Mouse (Mus musculus) neural tube, embryonic 11.5 days (tissue): ENCODE measurements around the gene Rad9b. TPM values are rescaled to one million over a fixed set of nuclear protein-coding genes. Genes with fewer than 3 reads are reported as not detected.

ENCODE experiments used
- ATAC-seq: fragments of 200-750 bp; cut with Nextera tagmentation; 2 replicates; pipeline ENCODE4 v1.8.0; 2017; ENCODE audit warnings: moderate number of reproducible peaks, mild to moderate bottlenecking, moderate TSS enrichment, moderate library complexity; ENCODE audit not compliant: insufficient read depth, low FRiP score, low TSS enrichment
- DNase-seq: peaks from one replicate; pipeline ENCODE4 v3.0.0-alpha.2; 2015; ENCODE audit warnings: low spot score
- H3K27ac ChIP-seq: fragments of 300-500 bp; sonication (generic); 2 replicates; pipeline ENCODE4 v1.5.1; 2014; ENCODE audit warnings: low read depth, mild to moderate bottlenecking, low read length
- H3K27me3 ChIP-seq: fragments of 300-500 bp; sonication (generic); 2 replicates; pipeline ENCODE4 v1.6.1; 2014; ENCODE audit warnings: mild to moderate bottlenecking, low read length, mixed read lengths; ENCODE audit not compliant: control insufficient read depth, insufficient read depth
- H3K36me3 ChIP-seq: fragments of 300-500 bp; sonication (generic); 2 replicates; pipeline ENCODE4 v1.6.1; 2014; ENCODE audit warnings: mild to moderate bottlenecking, low read length, moderate library complexity, mixed read lengths; ENCODE audit not compliant: control insufficient read depth, insufficient read depth
- H3K4me1 ChIP-seq: fragments of 300-500 bp; sonication (generic); 2 replicates; pipeline ENCODE4 v1.6.1; 2014; ENCODE audit warnings: low read length, mixed read lengths; ENCODE audit not compliant: control insufficient read depth, insufficient read depth
- H3K4me2 ChIP-seq: fragments of 300-500 bp; sonication (generic); 2 replicates; pipeline ENCODE4 v1.6.1; 2014; ENCODE audit warnings: low read depth, mild to moderate bottlenecking, moderate library complexity
- H3K4me3 ChIP-seq: fragments of 300-500 bp; sonication (generic); 2 replicates; pipeline ENCODE4 v1.5.1; 2014; ENCODE audit warnings: low read depth, low read length
- H3K9ac ChIP-seq: fragments of 300-500 bp; sonication (generic); 2 replicates; pipeline ENCODE4 v1.6.1; 2014; ENCODE audit warnings: mild to moderate bottlenecking, low read length
- H3K9me3 ChIP-seq: fragments of 300-500 bp; sonication (generic); 2 replicates; pipeline ENCODE4 v1.6.1; 2016; ENCODE audit warnings: low read length; ENCODE audit not compliant: control insufficient read depth
- WGBS: fragments of 180-500 bp; shearing (Covaris S2); extraction: QIAGEN DNeasy Blood & Tissue Kit; methylation state at CpG from one replicate; pipeline ENCODE4 v1.1.7; 2014; 5-methylcytosine and 5-hydroxymethylcytosine counted together
- polyA plus RNA-seq: library from polyadenylated mRNA; unstranded; fragments of >200 nt; fragmentation: Nextera tagmentation; extraction: Ambion mirVana; gene quantifications from 2 replicates; pipeline ENCODE4 v1.2.1, GENCODE M21; 2014

The Rad9b gene
- polyA plus RNA-seq, 1 experiment from 2014 or later = 6.9 TPM

GRCm38 (mm10) chr5:122377101-122377833 lies 23.2 kb upstream of the Rad9b start:
- Histone ChIP-seq H3K36me3 (peaks cover 12% of the 10 kb centered on the region), H3K9me3 (no peaks in the 10 kb centered on the region), H3K27me3 (no peaks in the 10 kb centered on the region), H3K4me1 (0 out of 2 replicates have a peak, but pooled peaks cover 2% of the 10 kb centered on the region), H3K27ac (no peak overlapping the region), H3K9ac (no peak overlapping the region), H3K4me2 (no peak overlapping the region), H3K4me3 (no peak overlapping the region)
- DNase-seq = no peak
- WGBS = 91% methylated on average over 4 of the region's 4 CpGs
- no peak for ATAC-seq

GRCm38 (mm10) chr5:122372878-122373277 lies 18.8 kb upstream of the Rad9b start:
- WGBS = 10% methylated on average over 5 of the region's 5 CpGs
- Histone ChIP-seq H3K4me2 (peak overlapping the region; percentile 70), H3K9ac (peak overlapping the region; percentile 75), H3K36me3 (peaks cover 10% of the 10 kb centered on the region), H3K9me3 (no peaks in the 10 kb centered on the region), H3K4me1 (0 out of 2 replicates have a peak, but pooled peaks cover 2% of the 10 kb centered on the region), H3K27ac (peak overlapping the region; percentile 93; the same call in 1 of the 2 replicates), H3K4me3 (peak overlapping the region; percentile 76), H3K27me3 (no peaks in the 10 kb centered on the region)
- ATAC-seq (no peak), DNase-seq (no peak)

- WGBS = under 1% methylated on average over 53 of the region's 53 CpGs
- H3K36me3 ChIP-seq = peaks cover 15% of the 10 kb centered on the region
These were observed 18.2 kb upstream of the Rad9b start, which contains the start of gene Fam216a for GRCm38 (mm10) chr5:122372192-122372769. Gene Fam216a, minus strand, starts transcription at chr5:122372364.

GRCm38 (mm10) chr5:122371591-122372191 lies 17.7 kb upstream of the Rad9b start, which contains the start of gene Gpn3:
Gene Gpn3, plus strand, starts transcription at chr5:122371876.
- peak within 1 kb of the TSS; percentile 76 for H3K4me3 ChIP-seq
- no peaks in the 10 kb centered on the region for H3K27me3 ChIP-seq
- peaks cover 16% of the 10 kb centered on the region for H3K36me3 ChIP-seq
- peak within 1 kb of the TSS; percentile 93 for H3K27ac ChIP-seq
- peak within 1 kb of the TSS; percentile 75 for H3K9ac ChIP-seq
- H3K4me2 ChIP-seq = peak within 1 kb of the TSS; percentile 70
- peak; percentile 84 for ATAC-seq
- 0% methylated on average over 27 of the region's 46 CpGs for WGBS
- no peak for DNase-seq
- 0 out of 2 replicates have a peak, but pooled peaks cover 2% of the 10 kb centered on the region for H3K4me1 ChIP-seq
- H3K9me3 ChIP-seq = no peaks in the 10 kb centered on the region

More at GRCm38 (mm10) chr5:122372192-122372769, 18.2 kb upstream of the Rad9b start, which contains the start of gene Fam216a:
- peak within 1 kb of the TSS; percentile 75 for H3K9ac ChIP-seq
- no peaks in the 10 kb centered on the region for H3K27me3 ChIP-seq
- peak within 1 kb of the TSS; percentile 76 for H3K4me3 ChIP-seq
- DNase-seq (peak; percentile 100), ATAC-seq (peak; percentile 91)
- H3K27ac ChIP-seq = peak within 1 kb of the TSS; percentile 93
- peak within 1 kb of the TSS; percentile 70 for H3K4me2 ChIP-seq
- no peaks in the 10 kb centered on the region for H3K9me3 ChIP-seq
- 0 out of 2 replicates have a peak, but pooled peaks cover 2% of the 10 kb centered on the region for H3K4me1 ChIP-seq

GRCm38 (mm10) chr5:122354492-122355067 lies 547 bp upstream of the Rad9b start:
- peak overlapping the region; percentile 78 for H3K4me2 ChIP-seq
- H3K36me3 ChIP-seq = no peaks in the 10 kb centered on the region
- H3K27me3 ChIP-seq = no peaks in the 10 kb centered on the region
- peak overlapping the region; percentile 65; the same call in 1 of the 2 replicates for H3K27ac ChIP-seq
- H3K4me3 ChIP-seq = peak overlapping the region; percentile 77
- no peaks in the 10 kb centered on the region; the same call in 1 of the 2 replicates for H3K4me1 ChIP-seq
- no peaks in the 10 kb centered on the region for H3K9me3 ChIP-seq
- ATAC-seq = no peak; the same call in 1 of the 2 replicates
- DNase-seq = no peak
- WGBS = under 1% methylated on average over 56 of the region's 57 CpGs
- H3K9ac ChIP-seq = peak overlapping the region; percentile 83

GRCm38 (mm10) chr5:122345777-122346176 lies 8.3 kb downstream of the Rad9b start:
- H3K4me3 ChIP-seq = no peak overlapping the region
- no peaks in the 10 kb centered on the region for H3K4me1 ChIP-seq
- DNase-seq = no peak
- no peaks in the 10 kb centered on the region for H3K27me3 ChIP-seq
- H3K4me2 ChIP-seq = no peak overlapping the region
- H3K27ac ChIP-seq = no peak overlapping the region
- ATAC-seq = no peak
- WGBS = 78% methylated on average over 4 of the region's 4 CpGs
- no peaks in the 10 kb centered on the region for H3K36me3 ChIP-seq
- H3K9ac ChIP-seq = no peak overlapping the region
- H3K9me3 ChIP-seq = no peaks in the 10 kb centered on the region

- no peak overlapping the region for H3K4me2 ChIP-seq
- H3K27ac ChIP-seq = no peak overlapping the region
- no peaks in the 10 kb centered on the region for H3K27me3 ChIP-seq
- H3K36me3 ChIP-seq = no peaks in the 10 kb centered on the region
- no peak overlapping the region for H3K9ac ChIP-seq
- 7% methylated on average over 5 of the region's 5 CpGs for WGBS
- DNase-seq = peak; percentile 73
- no peaks in the 10 kb centered on the region for H3K9me3 ChIP-seq
- no peak overlapping the region for H3K4me3 ChIP-seq
- H3K4me1 ChIP-seq = no peaks in the 10 kb centered on the region
- ATAC-seq = no peak
These were observed 9.8 kb downstream of the Rad9b start for GRCm38 (mm10) chr5:122344260-122344659.

- Histone ChIP-seq H3K27ac (no peak overlapping the region), H3K27me3 (no peaks in the 10 kb centered on the region), H3K9ac (no peak overlapping the region), H3K4me1 (no peaks in the 10 kb centered on the region), H3K36me3 (no peaks in the 10 kb centered on the region), H3K9me3 (no peaks in the 10 kb centered on the region), H3K4me2 (no peak overlapping the region), H3K4me3 (no peak overlapping the region)
- ATAC-seq (no peak), DNase-seq (no peak)
- WGBS = 64% methylated on average over 7 of the region's 7 CpGs
These were observed 10.3 kb downstream of the Rad9b start for GRCm38 (mm10) chr5:122343768-122344167.
